In genomic region chr4:149806699-149807381, GRCm38 (mm10) we compare ENCODE assay signal across 9 mouse cellular contexts. TPM values are rescaled to one million over a fixed set of nuclear protein-coding genes. Genes with fewer than 3 reads are reported as not detected.
DNase-seq lines count a peak whose midpoint lies in the region; ATAC-seq lines count a peak whose summit lies in the region.
"Had no signal": no experiment of that assay in that cellular context is flagged by ENCODE, and none has a peak within 500 bp of the region (broad histone marks: within the 10 kb centered on the region; RNA-seq: fewer than 3 reads in every experiment).

No protein-coding gene starts in this region.

- H3K27ac ChIP-seq in hindbrain, embryonic 13.5 days = no peak overlapping the region
- H3K27ac ChIP-seq: macrophage had no signal

- H3K4me3 ChIP-seq in hindbrain, embryonic 13.5 days = no peak overlapping the region

- WGBS in hindbrain, embryonic 13.5 days = 49% methylated on average over 19 of the region's 19 CpGs

- no peaks in the 10 kb centered on the region for H3K9me3 ChIP-seq in hindbrain, embryonic 13.5 days

- peaks cover 12% of the 10 kb centered on the region for H3K4me1 ChIP-seq in hindbrain, embryonic 13.5 days (replicated peaks)

- DNase-seq in MN1 (ENCODE audit: low spot score) = peak; percentile 92
- DNase-seq in cerebellum, adult 8-10 months = peak; percentile 90
- peak; percentile 93 for DNase-seq in forelimb bud, embryonic 11.5 days (ENCODE audit: low read depth, low spot score)
- peak; percentile 87 to 95 for DNase-seq in layer of hippocampus, postnatal 14 days (ENCODE audit: low spot score in 2 of 2)
- peak; percentile 97 for DNase-seq in lung, postnatal 14 days
- peak; percentile 98 for DNase-seq in retina, embryonic 14.5 days (ENCODE audit: low spot score)
- DNase-seq in thymus, postnatal 25 days = peak; percentile 89

- H3K9ac ChIP-seq in hindbrain, embryonic 13.5 days = no peak overlapping the region

- H3K27me3 ChIP-seq in hindbrain, embryonic 13.5 days = peaks cover 36% of the 10 kb centered on the region

- H3K36me3 ChIP-seq in hindbrain, embryonic 13.5 days = no peaks in the 10 kb centered on the region

- peak; percentile 73; the same call in 1 of the 2 replicates for ATAC-seq in hindbrain, embryonic 13.5 days (ENCODE audit: low FRiP score)

- no peak overlapping the region for H3K4me2 ChIP-seq in hindbrain, embryonic 13.5 days

RNA-seq across cellular contexts. Expression of gene Slc25a33, which starts 32.8 kb away (rescaled TPM):
- polyA plus RNA-seq in hindbrain, embryonic 13.5 days (2015; fragmentation: Nextera tagmentation; extraction: Ambion mirVana) = 27.6 and 28.3 TPM in 2 replicates
- total RNA-seq in layer of hippocampus, postnatal 14 days (2021) = 10 to 100 TPM; 37.6 to 40.3 TPM
